Mouse (Mus musculus) E14TG2a.4 (cell line): Measurements from ENCODE around the gene Notum.

Experiments used
- CTCF ChIP-seq: conservative IDR thresholded peaks from 2 replicates; pipeline ENCODE4 v1.5.1; 2014; ENCODE audit warnings: low read length
- NANOG ChIP-seq: IDR thresholded peaks from 2 replicates; pipeline ENCODE4 v1.6.1; 2014; ENCODE audit warnings: borderline replicate concordance, low read length, mixed read lengths
- POU5F1 ChIP-seq: IDR thresholded peaks from 2 replicates; pipeline ENCODE4 v1.6.1; 2014; ENCODE audit warnings: low read length, borderline replicate concordance

DNA sequence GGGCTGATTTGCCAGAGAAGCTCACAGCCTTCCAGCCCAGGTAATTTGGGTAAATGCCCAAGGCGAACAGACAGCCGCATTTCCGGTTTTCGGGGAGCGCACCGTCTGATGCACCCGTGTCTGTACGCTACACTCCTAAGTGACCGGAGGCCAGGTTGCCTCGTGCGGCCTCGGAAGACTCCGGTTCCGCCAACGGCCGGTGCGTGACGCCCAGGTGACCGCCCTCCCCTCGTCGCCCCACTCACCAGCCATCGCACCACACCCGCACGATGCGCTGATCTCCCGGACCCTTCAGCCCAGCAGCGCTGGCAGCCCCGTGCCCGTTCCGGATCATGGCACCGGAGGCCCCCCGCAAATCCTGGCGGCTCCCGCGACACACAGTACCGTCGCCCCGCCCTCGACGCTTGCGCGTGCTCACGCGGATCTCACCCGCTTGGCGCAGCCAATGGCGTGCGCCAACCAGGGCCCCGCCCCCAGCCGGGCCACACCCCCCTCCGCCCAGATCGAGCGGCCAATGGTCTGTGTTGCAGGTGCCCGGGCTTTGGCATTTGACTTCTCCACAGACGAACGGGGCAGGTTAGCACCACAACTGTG is 43.4 kb downstream of the Notum start, which contains the start of gene Pcyt2:
- no peak for TF ChIP-seq CTCF
- no peak for TF ChIP-seq POU5F1
- no peak for TF ChIP-seq NANOG
